Mouse (Mus musculus) E14TG2a.4 (cell line): ENCODE results near the gene Poldip3.
A peak's percentile ranks its signal among the peaks of the same experiment; 100 is the strongest.

Source experiments
- H3K27me3 ChIP-seq: 2 replicates; pipeline ENCODE4 v1.6.1; 2014; ENCODE audit warnings: low read length, control low read depth; ENCODE audit not compliant: insufficient read depth
- H3K36me3 ChIP-seq: 2 replicates; pipeline ENCODE4 v1.6.1; 2014; ENCODE audit warnings: low read length, control low read depth; ENCODE audit not compliant: insufficient read depth
- H3K4me1 ChIP-seq: replicated peaks from 2 replicates; pipeline ENCODE4 v1.6.1; 2014; ENCODE audit warnings: low read depth, low read length, control low read depth
- H3K4me3 ChIP-seq: replicated peaks from 2 replicates; pipeline ENCODE4 v1.5.1; 2014; ENCODE audit warnings: mild to moderate bottlenecking, low read length
- H3K9me3 ChIP-seq: 2 replicates; pipeline ENCODE4 v1.6.1; 2014; ENCODE audit warnings: low read length, control low read depth
- CTCF ChIP-seq: conservative IDR thresholded peaks from 2 replicates; pipeline ENCODE4 v1.5.1; 2014; ENCODE audit warnings: low read length
- NANOG ChIP-seq: IDR thresholded peaks from 2 replicates; pipeline ENCODE4 v1.6.1; 2014; ENCODE audit warnings: borderline replicate concordance, low read length, mixed read lengths
- POU5F1 ChIP-seq: IDR thresholded peaks from 2 replicates; pipeline ENCODE4 v1.6.1; 2014; ENCODE audit warnings: low read length, borderline replicate concordance

Gene Poldip3

GRCm38 (mm10) chr15:83167126-83167525 is 17.9 kb upstream of the Poldip3 start:
- no peaks in the 10 kb centered on the region for H3K27me3 ChIP-seq
- H3K4me3 ChIP-seq: no peak overlapping the region
- no peaks in the 10 kb centered on the region for H3K9me3 ChIP-seq
- peaks cover 66% of the 10 kb centered on the region for H3K36me3 ChIP-seq
- TF ChIP-seq POU5F1: no peak
- no peak for TF ChIP-seq CTCF
- no peak for TF ChIP-seq NANOG
- H3K4me1 ChIP-seq: peaks cover 85% of the 10 kb centered on the region

DNA sequence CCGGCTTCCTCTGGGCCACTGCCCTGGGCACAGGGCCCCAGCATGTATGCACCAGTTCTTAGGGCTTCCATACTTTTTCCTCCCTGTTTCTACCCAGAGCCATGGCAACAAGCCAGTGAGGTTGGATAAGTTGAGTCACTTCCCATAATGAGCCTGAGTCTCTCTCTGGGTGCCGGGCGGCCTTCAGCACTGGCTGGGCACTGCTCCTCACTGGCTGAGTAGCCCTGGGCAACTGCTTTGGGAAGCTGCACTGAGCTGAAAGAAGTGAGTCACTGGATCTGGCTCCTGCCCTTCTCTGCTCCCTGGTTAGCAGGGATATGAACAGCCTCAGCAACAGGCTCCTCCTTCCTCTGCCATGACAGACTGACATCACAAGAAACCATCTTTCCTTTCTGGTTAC is 17.5 kb upstream of the Poldip3 start:
- H3K4me1 ChIP-seq: peaks cover 89% of the 10 kb centered on the region
- H3K27me3 ChIP-seq: no peaks in the 10 kb centered on the region
- TF ChIP-seq CTCF (no peak), POU5F1 (no peak), NANOG (no peak)
- no peaks in the 10 kb centered on the region for H3K9me3 ChIP-seq
- H3K36me3 ChIP-seq: peaks cover 71% of the 10 kb centered on the region
- no peak overlapping the region for H3K4me3 ChIP-seq

- TF ChIP-seq NANOG: no peak
- TF ChIP-seq CTCF: no peak
- TF ChIP-seq POU5F1: no peak
- Histone ChIP-seq H3K4me3 (peak overlapping the region; percentile 21), H3K9me3 (no peaks in the 10 kb centered on the region)
These were observed 16.5 kb upstream of the Poldip3 start for GRCm38 (mm10) chr15:83165526-83166315.

GRCm38 (mm10) chr15:83164971-83165471 is 15.8 kb upstream of the Poldip3 start:
- TF ChIP-seq CTCF (no peak), POU5F1 (no peak), NANOG (no peak)
- Histone ChIP-seq H3K4me3 (peak overlapping the region; percentile 21), H3K36me3 (peaks cover 73% of the 10 kb centered on the region), H3K4me1 (peaks cover 89% of the 10 kb centered on the region), H3K27me3 (no peaks in the 10 kb centered on the region), H3K9me3 (no peaks in the 10 kb centered on the region)

More at GRCm38 (mm10) chr15:83165526-83166315, 16.5 kb upstream of the Poldip3 start:
- H3K27me3 ChIP-seq: no peaks in the 10 kb centered on the region
- H3K4me1 ChIP-seq: peaks cover 89% of the 10 kb centered on the region
- H3K36me3 ChIP-seq: peaks cover 74% of the 10 kb centered on the region

DNA sequence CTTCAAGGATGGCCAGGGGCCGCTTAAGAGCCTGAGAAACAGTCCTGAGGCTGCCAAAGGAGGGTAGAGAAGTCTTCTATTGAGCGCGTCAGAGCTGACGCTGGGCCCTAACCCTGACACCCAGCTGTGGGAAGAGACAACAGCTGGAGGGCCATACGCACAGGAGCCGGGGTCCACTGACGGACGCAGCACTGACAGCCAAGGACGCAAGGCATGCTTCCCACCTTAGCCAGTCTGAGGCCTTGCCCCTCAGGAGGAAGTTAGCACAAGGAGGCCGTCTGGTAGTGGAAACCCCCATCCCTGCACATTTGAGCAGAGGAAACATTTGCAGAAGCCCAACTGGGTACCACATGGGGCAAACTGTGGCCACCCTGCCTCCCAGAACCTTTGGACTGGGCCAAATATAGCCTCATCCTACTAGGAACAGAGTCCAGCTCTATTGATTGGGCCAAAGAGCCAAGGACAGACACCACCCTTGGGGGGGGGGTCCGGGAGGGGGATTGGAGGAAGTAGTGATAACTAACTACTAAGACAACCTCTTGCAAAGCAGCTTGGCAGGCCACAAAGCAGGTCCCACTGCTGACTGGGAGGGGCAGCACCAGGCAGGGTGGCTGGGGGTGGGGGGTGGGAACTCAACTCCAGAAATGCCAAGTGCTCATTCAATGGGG is 13.8 kb upstream of the Poldip3 start:
- TF ChIP-seq POU5F1 (no peak), NANOG (no peak), CTCF (no peak)
- peaks cover 75% of the 10 kb centered on the region for H3K36me3 ChIP-seq

DNA sequence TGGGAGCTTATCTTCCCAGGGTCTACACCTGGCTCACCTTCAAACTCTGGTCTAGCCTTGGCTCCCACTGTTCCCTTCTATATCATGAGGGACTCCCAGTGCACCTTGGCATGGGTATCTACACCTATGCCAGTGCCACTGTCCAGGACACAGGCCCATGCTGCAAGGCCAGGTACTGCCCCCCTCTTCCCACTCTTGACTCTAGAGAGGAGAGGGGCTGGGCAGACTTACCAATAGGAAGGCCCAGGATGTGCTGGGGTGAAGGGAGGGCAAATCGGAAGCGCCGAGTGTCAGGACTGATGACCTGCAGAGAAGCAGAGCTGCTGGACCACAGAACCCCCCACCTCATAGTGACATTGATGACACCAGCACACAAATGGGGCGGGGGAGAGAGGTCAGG is 12.8 kb upstream of the Poldip3 start:
- peaks cover 89% of the 10 kb centered on the region for H3K4me1 ChIP-seq
- H3K27me3 ChIP-seq: no peaks in the 10 kb centered on the region
- H3K36me3 ChIP-seq: peaks cover 74% of the 10 kb centered on the region
- no peak for TF ChIP-seq CTCF
- no peak for TF ChIP-seq POU5F1
- no peak for TF ChIP-seq NANOG
- H3K4me3 ChIP-seq: no peak overlapping the region
- no peaks in the 10 kb centered on the region for H3K9me3 ChIP-seq

More for the DNA sequence above, 13.8 kb upstream of the Poldip3 start:
- Histone ChIP-seq H3K4me3 (no peak overlapping the region), H3K4me1 (peaks cover 89% of the 10 kb centered on the region), H3K27me3 (no peaks in the 10 kb centered on the region), H3K9me3 (no peaks in the 10 kb centered on the region)

DNA sequence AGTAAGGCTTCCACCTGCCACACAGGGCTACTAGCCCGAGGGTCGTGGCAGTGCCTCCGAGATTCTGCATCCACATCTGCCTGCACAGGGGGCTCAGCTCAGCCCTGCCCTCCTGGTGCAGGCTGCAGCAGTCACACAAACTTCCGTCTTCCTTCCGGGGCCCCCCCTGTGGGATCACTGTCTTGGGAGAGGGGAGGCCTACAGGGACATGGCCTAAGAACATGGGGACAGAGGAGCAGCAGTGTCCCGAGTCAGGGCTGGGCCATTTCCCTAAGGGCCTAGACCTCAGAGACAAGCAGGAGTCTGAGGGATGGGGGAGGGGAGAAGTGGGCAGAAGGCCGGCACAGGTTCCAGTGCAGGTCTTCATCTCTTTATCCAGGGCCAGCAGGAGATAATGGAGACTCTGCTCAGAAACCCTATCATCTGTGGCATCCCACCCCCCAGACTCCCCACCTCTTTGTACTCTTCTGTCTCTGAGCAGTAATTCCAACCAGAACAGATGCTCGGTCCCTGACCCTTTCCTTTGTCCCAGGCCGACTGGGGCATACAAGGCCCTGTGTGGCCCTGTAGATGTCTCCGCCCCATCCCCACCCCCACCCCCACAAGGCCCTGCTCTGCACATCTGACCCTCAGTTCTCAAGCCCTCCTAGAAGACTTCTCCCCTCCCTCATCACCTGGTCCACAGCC is 12.0 kb upstream of the Poldip3 start:
- Histone ChIP-seq H3K27me3 (no peaks in the 10 kb centered on the region), H3K9me3 (no peaks in the 10 kb centered on the region), H3K4me1 (peaks cover 86% of the 10 kb centered on the region), H3K36me3 (peaks cover 74% of the 10 kb centered on the region), H3K4me3 (peak overlapping the region; percentile 41)
- TF ChIP-seq POU5F1 (no peak), NANOG (no peak), CTCF (no peak)

DNA sequence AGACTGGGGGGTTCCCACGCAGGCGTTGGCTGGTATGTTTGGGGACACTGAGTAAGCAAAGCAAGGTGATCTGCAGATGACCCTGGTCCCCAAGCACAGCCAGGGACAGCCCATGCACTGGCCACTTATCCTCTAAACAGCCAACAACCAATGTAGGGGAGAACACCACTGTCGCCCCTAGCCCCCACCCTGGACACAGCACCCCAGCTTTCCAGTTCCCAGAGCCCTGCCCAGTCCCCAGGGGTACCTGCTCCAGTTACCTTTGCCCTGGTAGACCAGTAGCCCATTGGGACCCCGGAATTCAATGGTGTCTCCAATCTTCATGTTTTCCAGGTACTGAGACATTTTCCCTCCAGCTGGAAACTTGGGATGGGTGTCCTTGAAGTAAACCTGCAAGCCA is 11.4 kb upstream of the Poldip3 start:
- H3K27me3 ChIP-seq: no peaks in the 10 kb centered on the region
- TF ChIP-seq NANOG (no peak), POU5F1 (no peak), CTCF (no peak)
- peak overlapping the region; percentile 41; the same call in 1 of the 2 replicates for H3K4me3 ChIP-seq
- peaks cover 79% of the 10 kb centered on the region for H3K4me1 ChIP-seq
- H3K36me3 ChIP-seq: peaks cover 74% of the 10 kb centered on the region
- no peaks in the 10 kb centered on the region for H3K9me3 ChIP-seq
